Mouse (Mus musculus): ENCODE measurements around the gene Scyl2. TPM values are rescaled to one million over a fixed set of nuclear protein-coding genes. Genes with fewer than 3 reads are reported as not detected.
A peak's percentile ranks its signal among the peaks of the same experiment; 100 is the strongest.
"Not testable (repeated sequence)": the region's sequence is repeated elsewhere in the genome, so short reads cannot be mapped to it uniquely, and the experiment has no call there.

The Scyl2 gene
- polyA plus RNA-seq, 1 experiment from 2014 or later = 12.7 TPM

- H3K36me3 ChIP-seq (ENCODE audit: control insufficient read depth, insufficient read depth, low read length) = no peaks in the 10 kb centered on the region
- H3K9me3 ChIP-seq (ENCODE audit: control insufficient read depth, low read length) = no peaks in the 10 kb centered on the region
- peaks cover 5% of the 10 kb centered on the region for H3K4me1 ChIP-seq (ENCODE audit: control insufficient read depth, insufficient read depth, low read length)
- WGBS = 2% methylated on average over 32 of the region's 51 CpGs
- peak overlapping the region; percentile 85 for H3K4me3 ChIP-seq (ENCODE audit: low read depth, low read length)
- H3K9ac ChIP-seq (ENCODE audit: low read depth, low read length) = peak overlapping the region; percentile 91
- H3K27me3 ChIP-seq (replicated peaks; ENCODE audit: control insufficient read depth, insufficient read depth, low read length) = no peaks in the 10 kb centered on the region
- H3K4me2 ChIP-seq (ENCODE audit: low read depth, low read length) = peak overlapping the region; percentile 56
- ATAC-seq (ENCODE audit: low read depth) (peak; percentile 70), DNase-seq (ENCODE audit: low spot score) (peak; percentile 35)
- H3K27ac ChIP-seq (replicated peaks; ENCODE audit: low read depth, low read length) = peak overlapping the region; percentile 59; the same call in 1 of the 2 replicates
These were observed 520 bp downstream of the Scyl2 start for GRCm38 (mm10) chr10:89685391-89686138.

- no peak overlapping the region for H3K27ac ChIP-seq (replicated peaks; ENCODE audit: low read depth, low read length)
These were observed 3.1 kb downstream of the Scyl2 start for GRCm38 (mm10) chr10:89682961-89683360.

GRCm38 (mm10) chr10:89682157-89682556 lies 3.9 kb downstream of the Scyl2 start:
- H3K9ac ChIP-seq (ENCODE audit: low read depth, low read length) = no peak overlapping the region
- ATAC-seq (ENCODE audit: low read depth) (no peak), DNase-seq (ENCODE audit: low spot score) (no peak)
- H3K27me3 ChIP-seq (replicated peaks; ENCODE audit: control insufficient read depth, insufficient read depth, low read length) = no peaks in the 10 kb centered on the region
- no peaks in the 10 kb centered on the region for H3K36me3 ChIP-seq (ENCODE audit: control insufficient read depth, insufficient read depth, low read length)
- 88% methylated on average over 1 of the region's 1 CpGs for WGBS
- no peak overlapping the region for H3K4me3 ChIP-seq (ENCODE audit: low read depth, low read length)
- no peak overlapping the region for H3K27ac ChIP-seq (replicated peaks; ENCODE audit: low read depth, low read length)
- H3K9me3 ChIP-seq (ENCODE audit: control insufficient read depth, low read length) = no peaks in the 10 kb centered on the region
- no peak overlapping the region for H3K4me2 ChIP-seq (ENCODE audit: low read depth, low read length)
- peaks cover 5% of the 10 kb centered on the region for H3K4me1 ChIP-seq (ENCODE audit: control insufficient read depth, insufficient read depth, low read length)

More at GRCm38 (mm10) chr10:89682961-89683360, 3.1 kb downstream of the Scyl2 start:
- H3K4me3 ChIP-seq (ENCODE audit: low read depth, low read length) = no peak overlapping the region
- no peak for DNase-seq (ENCODE audit: low spot score)
- WGBS = 80% methylated on average over 10 of the region's 10 CpGs
- H3K9ac ChIP-seq (ENCODE audit: low read depth, low read length) = no peak overlapping the region
- no peak overlapping the region for H3K4me2 ChIP-seq (ENCODE audit: low read depth, low read length)
- no peaks in the 10 kb centered on the region for H3K36me3 ChIP-seq (ENCODE audit: control insufficient read depth, insufficient read depth, low read length)
- peaks cover 5% of the 10 kb centered on the region for H3K4me1 ChIP-seq (ENCODE audit: control insufficient read depth, insufficient read depth, low read length)
- no peaks in the 10 kb centered on the region for H3K27me3 ChIP-seq (replicated peaks; ENCODE audit: control insufficient read depth, insufficient read depth, low read length)
- no peaks in the 10 kb centered on the region for H3K9me3 ChIP-seq (ENCODE audit: control insufficient read depth, low read length)
- no peak for ATAC-seq (ENCODE audit: low read depth)

GRCm38 (mm10) chr10:89681706-89682105 lies 4.4 kb downstream of the Scyl2 start:
- H3K4me3 ChIP-seq (ENCODE audit: low read depth, low read length) = no peak overlapping the region
- H3K9ac ChIP-seq (ENCODE audit: low read depth, low read length) = no peak overlapping the region
- no peaks in the 10 kb centered on the region for H3K36me3 ChIP-seq (ENCODE audit: control insufficient read depth, insufficient read depth, low read length)
- H3K27me3 ChIP-seq (replicated peaks; ENCODE audit: control insufficient read depth, insufficient read depth, low read length) = no peaks in the 10 kb centered on the region
- 88% methylated on average over 4 of the region's 4 CpGs for WGBS
- H3K4me2 ChIP-seq (ENCODE audit: low read depth, low read length) = no peak overlapping the region
- H3K27ac ChIP-seq (replicated peaks; ENCODE audit: low read depth, low read length) = no peak overlapping the region
- no peaks in the 10 kb centered on the region for H3K9me3 ChIP-seq (ENCODE audit: control insufficient read depth, low read length)
- peaks cover 5% of the 10 kb centered on the region for H3K4me1 ChIP-seq (ENCODE audit: control insufficient read depth, insufficient read depth, low read length)
- ATAC-seq (ENCODE audit: low read depth) (no peak), DNase-seq (ENCODE audit: low spot score) (no peak)

- H3K9ac ChIP-seq (ENCODE audit: low read depth, low read length) = no peak overlapping the region
- ATAC-seq (ENCODE audit: low read depth) = no peak
- no peaks in the 10 kb centered on the region for H3K36me3 ChIP-seq (ENCODE audit: control insufficient read depth, insufficient read depth, low read length)
- H3K9me3 ChIP-seq (ENCODE audit: control insufficient read depth, low read length) = no peaks in the 10 kb centered on the region
- peaks cover 5% of the 10 kb centered on the region for H3K4me1 ChIP-seq (ENCODE audit: control insufficient read depth, insufficient read depth, low read length)
- no peak overlapping the region for H3K27ac ChIP-seq (replicated peaks; ENCODE audit: low read depth, low read length)
- H3K27me3 ChIP-seq (replicated peaks; ENCODE audit: control insufficient read depth, insufficient read depth, low read length) = no peaks in the 10 kb centered on the region
- no peak overlapping the region for H3K4me2 ChIP-seq (ENCODE audit: low read depth, low read length)
- DNase-seq (ENCODE audit: low spot score) = no peak
- no peak overlapping the region for H3K4me3 ChIP-seq (ENCODE audit: low read depth, low read length)
- WGBS = 86% methylated on average over 3 of the region's 3 CpGs
These were observed 5.6 kb downstream of the Scyl2 start for GRCm38 (mm10) chr10:89680517-89680916.

GRCm38 (mm10) chr10:89679448-89679847 lies 6.6 kb downstream of the Scyl2 start:
- no peaks in the 10 kb centered on the region for H3K27me3 ChIP-seq (replicated peaks; ENCODE audit: control insufficient read depth, insufficient read depth, low read length)
- H3K27ac ChIP-seq (replicated peaks; ENCODE audit: low read depth, low read length) = no peak overlapping the region
- H3K4me1 ChIP-seq (ENCODE audit: control insufficient read depth, insufficient read depth, low read length) = no peaks in the 10 kb centered on the region
- H3K4me2 ChIP-seq (ENCODE audit: low read depth, low read length) = no peak overlapping the region
- DNase-seq (ENCODE audit: low spot score) = no peak
- H3K4me3 ChIP-seq (ENCODE audit: low read depth, low read length) = no peak overlapping the region
- H3K36me3 ChIP-seq (ENCODE audit: control insufficient read depth, insufficient read depth, low read length) = no peaks in the 10 kb centered on the region
- no peaks in the 10 kb centered on the region for H3K9me3 ChIP-seq (ENCODE audit: control insufficient read depth, low read length)
- no peak for ATAC-seq (ENCODE audit: low read depth)
- 92% methylated on average over 1 of the region's 1 CpGs for WGBS
- H3K9ac ChIP-seq (ENCODE audit: low read depth, low read length) = no peak overlapping the region

GRCm38 (mm10) chr10:89678054-89678453 lies 8.0 kb downstream of the Scyl2 start:
- Histone ChIP-seq H3K4me1 (ENCODE audit: control insufficient read depth, insufficient read depth, low read length) (no peaks in the 10 kb centered on the region), H3K9me3 (ENCODE audit: control insufficient read depth, low read length) (no peaks in the 10 kb centered on the region), H3K4me3 (ENCODE audit: low read depth, low read length) (no peak overlapping the region), H3K27ac (replicated peaks; ENCODE audit: low read depth, low read length) (no peak overlapping the region), H3K36me3 (ENCODE audit: control insufficient read depth, insufficient read depth, low read length) (no peaks in the 10 kb centered on the region), H3K4me2 (ENCODE audit: low read depth, low read length) (no peak overlapping the region), H3K9ac (ENCODE audit: low read depth, low read length) (no peak overlapping the region), H3K27me3 (replicated peaks; ENCODE audit: control insufficient read depth, insufficient read depth, low read length) (no peaks in the 10 kb centered on the region)
- DNase-seq (ENCODE audit: low spot score) (no peak), ATAC-seq (ENCODE audit: low read depth) (no peak)
- 87% methylated on average over 4 of the region's 4 CpGs for WGBS

- no peak for ATAC-seq (ENCODE audit: low read depth)
- H3K4me3 ChIP-seq (ENCODE audit: low read depth, low read length) = no peak overlapping the region
- no peak for DNase-seq (ENCODE audit: low spot score)
These were observed 9.5 kb downstream of the Scyl2 start for GRCm38 (mm10) chr10:89676609-89677008.

GRCm38 (mm10) chr10:89670371-89670770 lies 15.7 kb downstream of the Scyl2 start:
- 98% methylated on average over 5 of the region's 5 CpGs for WGBS
- H3K27me3 ChIP-seq (replicated peaks; ENCODE audit: control insufficient read depth, insufficient read depth, low read length); H3K9ac ChIP-seq (ENCODE audit: low read depth, low read length); H3K36me3 ChIP-seq (ENCODE audit: control insufficient read depth, insufficient read depth, low read length); H3K4me2 ChIP-seq (ENCODE audit: low read depth, low read length); H3K27ac ChIP-seq (replicated peaks; ENCODE audit: low read depth, low read length); ATAC-seq (ENCODE audit: low read depth); DNase-seq (ENCODE audit: low spot score); H3K9me3 ChIP-seq (ENCODE audit: control insufficient read depth, low read length); H3K4me3 ChIP-seq (ENCODE audit: low read depth, low read length); H3K4me1 ChIP-seq (ENCODE audit: control insufficient read depth, insufficient read depth, low read length): not testable (repeated sequence)

More at GRCm38 (mm10) chr10:89676609-89677008, 9.5 kb downstream of the Scyl2 start:
- Histone ChIP-seq H3K4me2 (ENCODE audit: low read depth, low read length) (no peak overlapping the region), H3K36me3 (ENCODE audit: control insufficient read depth, insufficient read depth, low read length) (no peaks in the 10 kb centered on the region), H3K4me1 (ENCODE audit: control insufficient read depth, insufficient read depth, low read length) (no peaks in the 10 kb centered on the region), H3K9me3 (ENCODE audit: control insufficient read depth, low read length) (no peaks in the 10 kb centered on the region), H3K27ac (replicated peaks; ENCODE audit: low read depth, low read length) (no peak overlapping the region), H3K27me3 (replicated peaks; ENCODE audit: control insufficient read depth, insufficient read depth, low read length) (no peaks in the 10 kb centered on the region), H3K9ac (ENCODE audit: low read depth, low read length) (no peak overlapping the region)
- WGBS = 70% methylated on average over 4 of the region's 4 CpGs

Measured in embryonic facial prominence, embryonic 14.5 days (tissue).